Mouse (Mus musculus) MEL (cell line): Measurements from ENCODE around the gene Zfp131. TPM values are rescaled to one million over a fixed set of nuclear protein-coding genes. Genes with fewer than 3 reads are reported as not detected.

Experiments used
- DNase-seq: peaks from one replicate; pipeline ENCODE4 v3.0.0; 2011; ENCODE audit warnings: low read depth, low spot score
- H3K27ac ChIP-seq: 2 replicates; pipeline ENCODE4 v1.5.1; 2012; ENCODE audit warnings: low read depth, mild to moderate bottlenecking, control low read depth, low read length, moderate library complexity; ENCODE audit not compliant: control insufficient read depth
- H3K27me3 ChIP-seq, 2 experiments: fragments of 150-350 bp in 1 of 2; sonication (generic) in 1 of 2; 2 replicates each; pipeline ENCODE4 v1.6.1; 2012; ENCODE audit warnings: low read length in 2 of 2, mild to moderate bottlenecking in 2 of 2, improper control_type of control experiment in 1 of 2, moderate library complexity in 1 of 2; ENCODE audit not compliant: insufficient read depth in 2 of 2, control insufficient read depth in 1 of 2
- H3K36me3 ChIP-seq, 2 experiments: 2 replicates each; pipeline ENCODE4 v1.6.1; 2012 to 2014; ENCODE audit warnings: low read length in 2 of 2, improper control_type of control experiment in 1 of 2, inconsistent platforms in 1 of 2, mild to moderate bottlenecking in 1 of 2; ENCODE audit not compliant: insufficient read depth in 2 of 2, control insufficient read depth in 1 of 2
- H3K4me1 ChIP-seq, 2 experiments: fragments of 150-350 bp in 1 of 2; sonication (generic) in 1 of 2; 2 replicates each; pipeline ENCODE4 v1.6.1; 2012; ENCODE audit warnings: low read length in 2 of 2, improper control_type of control experiment in 1 of 2, mild to moderate bottlenecking in 1 of 2; ENCODE audit not compliant: insufficient read depth in 2 of 2, control insufficient read depth in 1 of 2
- H3K4me3 ChIP-seq, 2 experiments: fragments of 150-350 bp in 1 of 2; sonication (generic) in 1 of 2; 2 replicates each; pipeline ENCODE4 v1.5.1; 2012; ENCODE audit warnings: low read depth in 2 of 2, low read length in 2 of 2, mild to moderate bottlenecking in 2 of 2, moderate library complexity in 2 of 2, control low read depth in 1 of 2, improper control_type of control experiment in 1 of 2; ENCODE audit not compliant: control insufficient read depth in 1 of 2, insufficient read depth in 1 of 2
- H3K79me2 ChIP-seq: 2 replicates; pipeline ENCODE4 v1.6.1; 2012; ENCODE audit warnings: mild to moderate bottlenecking, low read length, moderate library complexity; ENCODE audit not compliant: control insufficient read depth, poor library complexity, insufficient read depth
- H3K9ac ChIP-seq: 2 replicates; pipeline ENCODE4 v1.6.1; 2012; ENCODE audit warnings: low read depth, mild to moderate bottlenecking, control low read depth, low read length, moderate library complexity; ENCODE audit not compliant: control insufficient read depth, poor library complexity, severe bottlenecking
- H3K9me3 ChIP-seq: fragments of 150-350 bp; sonication (generic); replicated peaks from 2 replicates; pipeline ENCODE4 v1.6.1; 2012; ENCODE audit warnings: mild to moderate bottlenecking, low read length, improper control_type of control experiment, moderate library complexity; ENCODE audit not compliant: insufficient read depth
- CHD2 ChIP-seq: IDR thresholded peaks from 2 replicates; pipeline ENCODE4 v1.6.1; 2011; ENCODE audit warnings: low read length, improper control_type of control experiment
- CTCF ChIP-seq, 3 experiments: IDR thresholded peaks in 2 of 3; conservative IDR thresholded peaks in 1 of 3; 2 replicates each; pipeline ENCODE4 v1.5.1; 2011 to 2012; ENCODE audit warnings: low read length in 3 of 3, low read depth in 2 of 3, mild to moderate bottlenecking in 2 of 3, improper control_type of control experiment in 1 of 3, inconsistent platforms in 1 of 3, mixed read lengths in 1 of 3, moderate library complexity in 1 of 3; ENCODE audit not compliant: control insufficient read depth in 1 of 3, insufficient read depth in 1 of 3, poor library complexity in 1 of 3, severe bottlenecking in 1 of 3
- E2F4 ChIP-seq: IDR thresholded peaks from 2 replicates; pipeline ENCODE4 v1.6.1; 2011; ENCODE audit warnings: low read depth, low read length, improper control_type of control experiment, borderline replicate concordance
- EP300 ChIP-seq, 2 experiments: IDR thresholded peaks; 2 replicates each; pipeline ENCODE4 v1.6.1; 2011; ENCODE audit warnings: improper control_type of control experiment in 2 of 2, low read length in 2 of 2, low read depth in 1 of 2, mild to moderate bottlenecking in 1 of 2
- ETS1 ChIP-seq: IDR thresholded peaks from 2 replicates; pipeline ENCODE4 v1.6.1; 2012; ENCODE audit warnings: low read depth, mild to moderate bottlenecking, inconsistent platforms, low read length, improper control_type of control experiment, moderate library complexity
- GABPA ChIP-seq: IDR thresholded peaks from 2 replicates; pipeline ENCODE4 v1.6.1; 2012; ENCODE audit warnings: low read depth, mild to moderate bottlenecking, inconsistent platforms, low read length, improper control_type of control experiment, moderate library complexity
- GATA1 ChIP-seq: IDR thresholded peaks from 2 replicates; pipeline ENCODE4 v1.6.1; 2011; ENCODE audit warnings: low read depth, low read length, improper control_type of control experiment
- HCFC1 ChIP-seq: IDR thresholded peaks from 2 replicates; pipeline ENCODE4 v1.6.1; 2012; ENCODE audit warnings: low read depth, mild to moderate bottlenecking, inconsistent platforms, low read length, improper control_type of control experiment, moderate library complexity
- KAT2A ChIP-seq: conservative IDR thresholded peaks from 2 replicates; pipeline ENCODE4 v1.6.1; 2012; ENCODE audit warnings: low read depth, low read length, improper control_type of control experiment, inconsistent platforms
- MAX ChIP-seq: IDR thresholded peaks from 2 replicates; pipeline ENCODE4 v1.6.1; 2011; ENCODE audit warnings: low read length, improper control_type of control experiment
- MAZ ChIP-seq: IDR thresholded peaks from 2 replicates; pipeline ENCODE4 v1.6.1; 2012; ENCODE audit warnings: low read depth, mild to moderate bottlenecking, inconsistent platforms, low read length, improper control_type of control experiment
- MXI1 ChIP-seq: IDR thresholded peaks from 2 replicates; pipeline ENCODE4 v1.6.1; 2011; ENCODE audit warnings: mild to moderate bottlenecking, low read depth, low read length, improper control_type of control experiment
- MYB ChIP-seq: IDR thresholded peaks from 2 replicates; pipeline ENCODE4 v1.6.1; 2011; ENCODE audit warnings: mild to moderate bottlenecking, low read depth, low read length, improper control_type of control experiment
- MYC ChIP-seq: IDR thresholded peaks from 2 replicates; pipeline ENCODE4 v1.6.1; 2011; ENCODE audit warnings: low read depth, mild to moderate bottlenecking, low read length, improper control_type of control experiment, moderate library complexity
- NELFE ChIP-seq: IDR thresholded peaks from 2 replicates; pipeline ENCODE4 v1.6.1; 2011; ENCODE audit warnings: low read depth, low read length, improper control_type of control experiment
- POLR2A ChIP-seq, 2 experiments: IDR thresholded peaks; 2 replicates each; pipeline ENCODE4 v1.6.1; 2011 to 2012; ENCODE audit warnings: low read length in 2 of 2, mild to moderate bottlenecking in 2 of 2, control low read depth in 1 of 2, improper control_type of control experiment in 1 of 2, low read depth in 1 of 2, moderate library complexity in 1 of 2; ENCODE audit not compliant: control insufficient read depth in 1 of 2, insufficient read depth in 1 of 2, poor library complexity in 1 of 2
- POLR2AphosphoS2 ChIP-seq: IDR thresholded peaks from 2 replicates; pipeline ENCODE4 v1.6.1; 2011; ENCODE audit warnings: low read length, improper control_type of control experiment
- POLR2AphosphoS5 ChIP-seq: IDR thresholded peaks from 2 replicates; pipeline ENCODE4 v1.6.1; 2012; ENCODE audit warnings: low read depth, borderline replicate concordance, mild to moderate bottlenecking, inconsistent platforms, low read length, moderate library complexity, mixed read lengths
- RAD21 ChIP-seq: IDR thresholded peaks from 2 replicates; pipeline ENCODE4 v1.6.1; 2011; ENCODE audit warnings: mild to moderate bottlenecking, low read depth, low read length, improper control_type of control experiment
- SIN3A ChIP-seq: IDR thresholded peaks from 2 replicates; pipeline ENCODE4 v1.6.1; 2012; ENCODE audit warnings: low read length, improper control_type of control experiment, inconsistent platforms
- SMC3 ChIP-seq: IDR thresholded peaks from 2 replicates; pipeline ENCODE4 v1.6.1; 2011; ENCODE audit warnings: low read depth, low read length, improper control_type of control experiment
- TAL1 ChIP-seq: IDR thresholded peaks from 2 replicates; pipeline ENCODE4 v1.6.1; 2012; ENCODE audit warnings: mild to moderate bottlenecking, inconsistent platforms, low read length, moderate library complexity, mixed read lengths
- TCF12 ChIP-seq: IDR thresholded peaks from 2 replicates; pipeline ENCODE4 v1.6.1; 2014; ENCODE audit warnings: low read depth, mild to moderate bottlenecking, inconsistent platforms, low read length, improper control_type of control experiment, moderate library complexity
- UBTF ChIP-seq: IDR thresholded peaks from 2 replicates; pipeline ENCODE4 v1.6.1; 2012; ENCODE audit warnings: low read depth, mild to moderate bottlenecking, inconsistent platforms, low read length, improper control_type of control experiment, moderate library complexity, borderline replicate concordance; ENCODE audit not compliant: insufficient read depth
- USF1 ChIP-seq: IDR thresholded peaks from 2 replicates; pipeline ENCODE4 v1.6.1; 2014; ENCODE audit warnings: low read depth, mild to moderate bottlenecking, inconsistent platforms, low read length, improper control_type of control experiment, moderate library complexity
- USF2 ChIP-seq, 2 experiments: IDR thresholded peaks; 2 replicates each; pipeline ENCODE4 v1.6.1; 2011 to 2012; ENCODE audit warnings: improper control_type of control experiment in 2 of 2, low read length in 2 of 2, borderline replicate concordance in 1 of 2, inconsistent platforms in 1 of 2, low read depth in 1 of 2, mild to moderate bottlenecking in 1 of 2; ENCODE audit not compliant: insufficient read depth in 1 of 2
- ZC3H11A ChIP-seq: IDR thresholded peaks from 2 replicates; pipeline ENCODE4 v1.6.1; 2012; ENCODE audit warnings: low read depth, mild to moderate bottlenecking, inconsistent platforms, low read length, improper control_type of control experiment
- ZMIZ1 ChIP-seq: IDR thresholded peaks from 2 replicates; pipeline ENCODE4 v1.6.1; 2012; ENCODE audit warnings: low read depth, mild to moderate bottlenecking, inconsistent platforms, low read length, improper control_type of control experiment, moderate library complexity
- ZNF384 ChIP-seq: IDR thresholded peaks from 2 replicates; pipeline ENCODE4 v1.6.1; 2012; ENCODE audit warnings: low read depth, mild to moderate bottlenecking, inconsistent platforms, low read length, improper control_type of control experiment
- polyA plus RNA-seq, 2 experiments: library from polyadenylated mRNA; stranded (reverse) in 1 of 2; unstranded in 1 of 2; fragments of >175 nt in 1 of 2; fragments of >200 nt in 1 of 2; gene quantifications; 2 replicates each; pipeline versions ENCODE4 v1.2.1 to v1.2.4; 2012; ENCODE audit warnings: low replicate concordance in 2 of 2, low read depth in 1 of 2; ENCODE audit not compliant: insufficient read length in 2 of 2, insufficient read depth in 1 of 2, missing spikeins in 1 of 2
- total RNA-seq: library from RNA; depleted of rRNA; stranded (reverse); fragments of 300-350 nt; gene quantifications from 2 replicates; pipeline ENCODE4 v1.2.3, GENCODE M21; 2012

Zfp131 gene
- total and polyA plus RNA-seq, 3 experiments: 40.3 to 250 (median 152) TPM

GRCm38 (mm10) chr13:119724541-119724940 is 66.1 kb downstream of the Zfp131 start:
- H3K27me3 ChIP-seq: peaks cover 0 to 2% of the 10 kb centered on the region in 2 experiments; a peak in 2 of 4 replicates
- H3K4me1 ChIP-seq: no peaks in the 10 kb centered on the region
- H3K36me3 ChIP-seq: no peaks in the 10 kb centered on the region
- H3K4me3 ChIP-seq: no peak overlapping the region
- H3K9me3 ChIP-seq: no peaks in the 10 kb centered on the region
- H3K27ac ChIP-seq: no peak overlapping the region
- TF ChIP-seq POLR2AphosphoS5 (no peak), KAT2A (no peak), POLR2A (IDR thresholded peaks at IDR 0.05; ENCODE audit: control insufficient read depth in 1 of 2, insufficient read depth in 1 of 2, low read depth in 1 of 2, low read length in 2 of 2, poor library complexity in 1 of 2) (no peak), TCF12 (no peak), CHD2 (no peak), EP300 (IDR thresholded peaks at IDR 0.05; ENCODE audit: low read depth in 1 of 2, low read length in 2 of 2) (no peak), MAZ (no peak), POLR2AphosphoS2 (no peak), ZMIZ1 (no peak), CTCF (IDR thresholded peaks at IDR 0.05 in 2 of 3, conservative IDR thresholded peaks at IDR 0.05 in 1 of 3; ENCODE audit: control insufficient read depth in 1 of 3, insufficient read depth in 1 of 3, low read depth in 2 of 3, low read length in 3 of 3, poor library complexity in 1 of 3, severe bottlenecking in 1 of 3) (peak in 1 of 3 experiments; percentile 19; a peak in 1 of 6 replicates), NELFE (no peak), GATA1 (no peak), USF1 (no peak), SMC3 (peak; percentile 39), SIN3A (no peak), HCFC1 (no peak), E2F4 (no peak), ETS1 (no peak), ZC3H11A (no peak), MXI1 (no peak), ZNF384 (no peak), RAD21 (peak; percentile 22), MAX (no peak), TAL1 (no peak)
- DNase-seq: no peak
- H3K79me2 ChIP-seq: no peaks in the 10 kb centered on the region
- no peak overlapping the region for H3K9ac ChIP-seq

GRCm38 (mm10) chr13:119723368-119723767 is 67.3 kb downstream of the Zfp131 start:
- no peaks in the 10 kb centered on the region for H3K36me3 ChIP-seq

More at GRCm38 (mm10) chr13:119723368-119723767, 67.3 kb downstream of the Zfp131 start:
- Histone ChIP-seq H3K4me3 (no peak overlapping the region), H3K9me3 (no peaks in the 10 kb centered on the region), H3K27me3 (peaks cover 0 to 2% of the 10 kb centered on the region in 2 experiments; a peak in 2 of 4 replicates)
- DNase-seq: no peak
- TF ChIP-seq UBTF: no peak
- TF ChIP-seq TAL1: no peak
- no peak for TF ChIP-seq CTCF (IDR thresholded peaks at IDR 0.05 in 2 of 3, conservative IDR thresholded peaks at IDR 0.05 in 1 of 3; ENCODE audit: control insufficient read depth in 1 of 3, insufficient read depth in 1 of 3, low read depth in 2 of 3, low read length in 3 of 3, poor library complexity in 1 of 3, severe bottlenecking in 1 of 3)
- no peak for TF ChIP-seq MAX
- TF ChIP-seq HCFC1: no peak
- TF ChIP-seq ZC3H11A: no peak
- no peak for TF ChIP-seq POLR2AphosphoS5
- TF ChIP-seq GABPA: no peak
- TF ChIP-seq RAD21: no peak
- TF ChIP-seq MYB: no peak
- TF ChIP-seq USF2 (IDR thresholded peaks at IDR 0.05; ENCODE audit: borderline replicate concordance in 1 of 2, insufficient read depth in 1 of 2, low read depth in 1 of 2, low read length in 2 of 2): no peak
- TF ChIP-seq USF1: no peak
- no peak for TF ChIP-seq SIN3A
- no peak for TF ChIP-seq SMC3
- TF ChIP-seq E2F4: no peak
- TF ChIP-seq MYC: no peak
- TF ChIP-seq, all 39 proteins: peak for 0
- Histone ChIP-seq H3K9ac (no peak overlapping the region), H3K79me2 (no peaks in the 10 kb centered on the region), H3K27ac (no peak overlapping the region), H3K4me1 (no peaks in the 10 kb centered on the region)
